Mouse (Mus musculus) retina, postnatal 7 days (tissue): ENCODE measurements around the gene Nkx2-3.

Experiments
- DNase-seq: peaks from one replicate; pipeline ENCODE4 v3.0.0-alpha.2; 2012; ENCODE audit warnings: low read depth, low spot score

Nkx2-3 gene

GRCm38 (mm10) chr19:43612051-43612450, at the start of gene Nkx2-3:
Nkx2-3 (plus strand) TSS chr19:43612325.
- DNase-seq, result no peak

DNA sequence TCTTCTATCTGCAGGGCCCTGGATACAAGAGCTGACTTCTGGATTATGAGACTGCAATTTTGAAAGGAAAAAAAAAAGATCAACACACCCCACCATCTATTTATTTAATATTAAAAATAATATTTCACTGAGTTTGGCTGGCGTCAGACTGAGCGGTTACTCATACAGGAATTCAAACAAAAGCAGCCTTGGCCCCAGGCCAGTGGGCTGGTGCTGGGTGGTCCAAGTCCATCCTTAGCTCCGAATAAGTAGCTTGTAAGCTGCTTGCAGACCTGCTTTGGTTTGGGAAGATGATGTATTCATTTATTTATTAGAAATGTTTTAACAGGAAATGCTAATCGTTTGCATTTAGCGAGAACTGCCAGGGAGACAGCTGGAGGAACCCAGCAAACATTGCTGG, 49.0 kb upstream of the Nkx2-3 start:
- no peak for DNase-seq

GRCm38 (mm10) chr19:43568298-43568697, 43.8 kb upstream of the Nkx2-3 start:
- no peak for DNase-seq

- no peak for DNase-seq
These were observed 43.0 kb upstream of the Nkx2-3 start for GRCm38 (mm10) chr19:43569133-43569532.

DNA sequence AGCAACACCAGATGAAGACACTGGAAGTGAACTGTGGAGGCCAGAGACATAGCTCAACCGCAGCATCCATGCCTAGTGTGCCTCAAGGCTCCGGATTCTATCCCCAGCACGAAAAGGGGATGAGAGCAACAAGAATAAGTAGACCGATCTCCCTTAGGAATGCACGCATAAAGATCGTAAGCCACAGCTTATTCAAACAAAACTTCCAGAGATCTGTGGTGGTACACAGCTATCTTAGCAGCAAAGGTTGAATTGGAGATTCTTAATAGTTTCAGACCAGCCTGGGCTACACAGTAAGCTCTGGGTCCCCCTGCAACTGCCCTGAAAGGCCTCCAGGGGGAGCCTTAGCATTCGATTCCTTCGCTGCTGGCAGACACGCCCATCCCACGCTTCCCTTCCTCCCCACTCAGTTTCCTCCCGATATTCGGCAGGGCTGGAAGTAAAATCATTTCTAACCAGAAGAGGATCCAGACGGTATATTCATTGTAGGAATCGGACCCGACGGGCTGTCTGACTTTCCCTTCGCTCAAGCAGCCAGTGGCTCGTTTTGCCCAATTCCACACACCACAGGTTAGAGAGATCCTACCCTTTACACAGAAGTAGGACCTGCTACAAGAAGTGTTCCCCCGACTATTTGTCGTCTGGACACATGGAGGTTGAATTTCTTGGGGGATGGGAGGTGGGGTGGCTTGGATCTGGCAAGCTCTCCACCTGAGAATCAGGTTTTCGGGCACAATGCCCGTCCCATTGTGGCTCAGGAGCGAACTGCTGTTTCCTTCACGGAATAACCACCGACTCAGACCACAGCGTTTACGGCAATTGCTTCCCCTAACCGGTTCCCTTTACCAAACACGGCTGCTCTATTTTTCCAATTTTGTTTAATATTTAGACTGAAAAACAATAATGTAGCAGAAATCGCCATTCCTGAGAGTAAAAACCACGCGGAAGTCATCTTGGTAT, 41.0 kb upstream of the Nkx2-3 start:
- DNase-seq, result peak; percentile 58

- no peak for DNase-seq
These were observed 32.9 kb upstream of the Nkx2-3 start for GRCm38 (mm10) chr19:43579081-43579796.

- DNase-seq, result no peak
These were observed 30.9 kb upstream of the Nkx2-3 start for GRCm38 (mm10) chr19:43581185-43581584.

DNA sequence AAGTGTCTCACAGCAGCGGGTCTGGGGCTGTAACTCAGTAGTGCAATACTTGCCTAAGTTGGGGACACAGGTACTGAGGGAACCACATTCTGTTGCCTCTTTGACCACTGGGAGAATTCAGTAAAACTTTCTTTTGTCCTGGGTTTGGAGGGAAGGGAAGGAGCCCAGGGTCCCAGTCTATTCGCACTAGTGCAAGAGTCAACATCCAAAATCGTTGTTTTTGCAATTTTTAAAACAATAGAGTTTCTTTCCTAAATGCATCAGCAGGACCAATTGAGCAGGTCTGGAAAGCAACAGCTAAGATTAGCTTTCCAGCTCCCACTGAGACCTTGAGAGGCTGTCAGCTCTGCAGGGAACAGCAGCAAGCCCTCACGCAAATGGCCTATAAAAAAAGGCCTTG, 28.9 kb upstream of the Nkx2-3 start:
- no peak for DNase-seq

DNA sequence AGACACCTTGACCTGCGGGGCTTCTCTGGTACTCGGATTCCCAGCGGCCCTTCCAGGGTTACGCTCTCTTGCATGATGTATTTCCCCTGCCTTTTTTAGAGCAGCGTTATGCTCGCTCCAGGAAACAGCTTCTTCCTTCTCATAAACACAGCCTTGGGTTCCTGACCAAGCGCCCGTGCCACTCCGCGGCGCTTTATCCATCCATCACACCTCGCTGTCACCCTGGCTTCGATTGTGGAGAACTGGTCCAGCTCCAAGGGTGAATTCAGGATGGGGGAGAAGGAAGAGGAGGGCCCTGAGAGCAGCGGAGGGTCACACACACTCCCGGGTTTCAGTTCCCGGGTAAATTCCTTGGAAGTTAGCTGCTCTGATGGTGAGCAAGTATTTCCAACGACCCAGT, 28.5 kb upstream of the Nkx2-3 start:
- DNase-seq, result no peak

DNA sequence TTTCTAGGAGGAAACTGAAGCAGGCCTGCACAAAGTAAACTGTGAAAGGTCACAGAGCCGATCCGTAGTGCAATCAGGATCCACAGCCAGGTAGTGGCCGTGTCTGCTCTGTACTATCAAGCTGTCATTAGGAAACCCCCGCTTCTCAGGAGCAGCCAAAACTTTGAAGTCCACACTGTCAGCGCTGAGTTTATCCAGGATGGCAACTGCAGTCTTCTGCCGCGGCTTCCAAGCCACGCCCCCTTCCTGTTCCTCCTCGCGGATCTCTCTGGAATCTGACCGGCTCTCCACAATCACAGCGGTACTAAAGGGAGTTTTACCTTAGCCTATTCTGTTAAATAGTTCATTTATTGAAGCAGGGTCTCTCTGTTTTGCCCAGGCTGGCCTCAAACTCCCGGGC, 27.3 kb upstream of the Nkx2-3 start:
- no peak for DNase-seq

- no peak for DNase-seq
These were observed 20.1 kb upstream of the Nkx2-3 start for GRCm38 (mm10) chr19:43592026-43592425.

GRCm38 (mm10) chr19:43596981-43597380, 15.1 kb upstream of the Nkx2-3 start:
- no peak for DNase-seq

GRCm38 (mm10) chr19:43598741-43599660, 13.1 kb upstream of the Nkx2-3 start:
- DNase-seq, result no peak

GRCm38 (mm10) chr19:43599776-43600544, 12.2 kb upstream of the Nkx2-3 start:
- no peak for DNase-seq

- DNase-seq, result no peak
These were observed 11.4 kb upstream of the Nkx2-3 start for GRCm38 (mm10) chr19:43600545-43601331.

DNA sequence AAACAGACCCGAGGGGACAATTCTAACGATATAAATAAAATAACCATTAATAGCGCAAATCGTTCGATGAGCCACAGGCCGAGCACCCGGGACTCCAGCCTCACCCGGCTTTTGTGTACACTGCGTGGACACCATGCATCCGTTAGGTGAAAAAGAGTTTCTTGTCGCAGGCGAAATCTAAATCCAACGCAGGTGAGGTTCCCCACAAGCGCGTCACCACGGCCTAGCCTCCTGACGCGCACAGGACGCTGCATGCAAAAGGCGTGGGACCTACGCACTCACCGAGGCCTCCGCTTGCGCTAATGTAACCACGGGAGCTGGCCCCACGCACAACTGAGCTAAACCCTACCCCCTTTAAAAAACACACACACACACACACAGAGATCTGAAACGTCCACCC, 10.7 kb upstream of the Nkx2-3 start:
- DNase-seq, result no peak

DNA sequence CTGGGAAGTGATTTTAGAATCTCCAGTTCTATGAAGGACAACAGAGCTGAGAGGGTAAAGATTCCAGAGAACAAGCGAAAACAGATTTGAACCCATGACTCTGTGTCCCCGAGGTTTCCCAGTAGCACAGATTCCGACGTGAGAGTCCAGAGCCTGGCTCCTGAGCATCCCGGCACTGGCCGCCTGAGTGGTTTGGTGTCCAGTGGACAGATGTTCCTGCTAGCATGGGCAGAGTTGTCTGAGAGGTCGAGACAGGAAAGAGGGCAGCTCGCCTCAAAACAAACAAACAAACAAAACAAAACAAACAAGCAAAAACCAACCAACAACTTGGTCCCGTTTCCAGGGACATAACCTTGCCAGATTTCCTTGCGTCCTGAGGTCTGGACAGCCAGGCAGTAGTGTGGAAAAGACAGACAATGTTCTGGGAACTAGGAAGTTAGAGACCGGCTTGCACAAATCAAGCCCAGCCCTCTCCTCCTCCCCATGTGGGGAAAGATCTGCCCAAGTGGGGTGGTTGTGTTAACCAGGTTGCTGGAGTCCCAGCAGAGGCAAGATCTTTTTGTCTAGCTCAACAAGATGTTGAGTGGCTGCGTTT, 10.0 kb upstream of the Nkx2-3 start:
- DNase-seq, result no peak

- no peak for DNase-seq
These were observed 8.6 kb upstream of the Nkx2-3 start for GRCm38 (mm10) chr19:43603521-43603920.

GRCm38 (mm10) chr19:43604492-43605120, 7.5 kb upstream of the Nkx2-3 start:
- no peak for DNase-seq
